Mouse (Mus musculus): Measurements from ENCODE around the gene Ptprm.

GRCm38 (mm10) chr17:67142183-67142756, 212.0 kb downstream of the Ptprm start:
- TF ChIP-seq POLR2A (IDR thresholded peaks at IDR 0.05; ENCODE audit: borderline replicate concordance, insufficient read depth, low read length) (no peak), CTCF (IDR thresholded peaks at IDR 0.05; ENCODE audit: borderline replicate concordance, insufficient read depth, low read depth, low read length) (no peak)

Measured in cerebellum, adult 2 months (tissue).